Mouse (Mus musculus): ENCODE data around the gene Rexo4. TPM values are rescaled to one million over a fixed set of nuclear protein-coding genes. Genes with fewer than 3 reads are reported as not detected.

The Rexo4 gene
- polyA plus RNA-seq, 1 experiment, result 19.2 TPM

DNA sequence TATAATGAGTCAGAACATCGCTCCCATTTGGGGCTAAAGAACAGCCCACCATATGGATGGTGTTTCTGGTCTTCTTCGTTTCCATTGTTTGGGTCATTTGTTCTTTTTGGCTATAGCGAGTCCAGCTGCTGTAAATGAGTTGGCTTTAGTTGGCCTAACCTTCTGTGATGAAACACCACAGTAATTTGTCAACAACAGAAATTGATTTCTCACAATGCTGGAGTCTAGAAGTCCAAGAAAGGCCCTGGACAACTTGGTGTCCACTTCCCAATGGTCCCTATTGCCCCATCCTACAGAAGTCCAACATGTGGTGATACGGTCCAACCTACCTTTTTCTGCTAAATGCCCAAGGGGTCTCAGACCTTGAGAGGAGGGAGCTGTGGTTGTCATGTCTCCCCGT is 20.5 kb upstream of the Rexo4 start:
- no peak for DNase-seq
- H3K27me3 ChIP-seq (replicated peaks; ENCODE audit: control insufficient read depth, insufficient read depth, low read length), result no peaks in the 10 kb centered on the region

DNA sequence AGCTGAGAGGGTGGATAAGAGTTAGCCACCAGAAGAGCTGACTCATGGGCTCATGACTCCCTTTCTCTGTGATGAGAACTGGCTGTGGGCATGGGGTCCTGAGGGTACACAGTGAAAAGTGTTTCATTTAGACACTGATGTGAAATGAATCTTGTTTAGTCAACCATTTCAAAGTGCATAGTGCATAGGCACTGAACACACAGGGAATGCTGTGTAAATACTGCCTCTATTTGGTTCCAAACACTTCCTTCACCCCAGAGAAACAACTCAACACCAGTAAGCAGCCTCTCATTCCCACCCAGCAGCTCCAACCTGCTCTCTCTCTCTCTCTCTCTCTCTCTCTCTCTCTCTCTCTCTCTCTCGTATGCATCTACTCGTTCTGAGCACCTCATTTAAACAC is 20.0 kb upstream of the Rexo4 start:
- no peak for TF ChIP-seq CTCF (conservative IDR thresholded peaks at IDR 0.05; ENCODE audit: insufficient read depth, insufficient read length, low read depth, low read length)
- Histone ChIP-seq H3K4me3 (ENCODE audit: insufficient read depth, low read depth, low read length) (no peak overlapping the region), H3K4me1 (ENCODE audit: control insufficient read depth, insufficient read depth, low read length) (no peaks in the 10 kb centered on the region), H3K27me3 (replicated peaks; ENCODE audit: control insufficient read depth, insufficient read depth, low read length) (no peaks in the 10 kb centered on the region), H3K27ac (ENCODE audit: insufficient read depth, low read depth, low read length) (no peak overlapping the region), H3K36me3 (ENCODE audit: control insufficient read depth, insufficient read depth, low read length) (no peaks in the 10 kb centered on the region)
- WGBS, result 68% methylated on average over 2 of the region's 2 CpGs
- no peak for DNase-seq

More for the DNA sequence above, 20.5 kb upstream of the Rexo4 start:
- TF ChIP-seq CTCF (conservative IDR thresholded peaks at IDR 0.05; ENCODE audit: insufficient read depth, insufficient read length, low read depth, low read length), result no peak
- no peak for TF ChIP-seq POLR2A (IDR thresholded peaks at IDR 0.05; ENCODE audit: low read depth, low read length)
- no peak overlapping the region for H3K27ac ChIP-seq (ENCODE audit: insufficient read depth, low read depth, low read length)
- H3K4me3 ChIP-seq (ENCODE audit: insufficient read depth, low read depth, low read length), result no peak overlapping the region
- WGBS, result 87% methylated on average over 5 of the region's 5 CpGs
- H3K36me3 ChIP-seq (ENCODE audit: control insufficient read depth, insufficient read depth, low read length), result no peaks in the 10 kb centered on the region
- H3K4me1 ChIP-seq (ENCODE audit: control insufficient read depth, insufficient read depth, low read length), result no peaks in the 10 kb centered on the region

DNA sequence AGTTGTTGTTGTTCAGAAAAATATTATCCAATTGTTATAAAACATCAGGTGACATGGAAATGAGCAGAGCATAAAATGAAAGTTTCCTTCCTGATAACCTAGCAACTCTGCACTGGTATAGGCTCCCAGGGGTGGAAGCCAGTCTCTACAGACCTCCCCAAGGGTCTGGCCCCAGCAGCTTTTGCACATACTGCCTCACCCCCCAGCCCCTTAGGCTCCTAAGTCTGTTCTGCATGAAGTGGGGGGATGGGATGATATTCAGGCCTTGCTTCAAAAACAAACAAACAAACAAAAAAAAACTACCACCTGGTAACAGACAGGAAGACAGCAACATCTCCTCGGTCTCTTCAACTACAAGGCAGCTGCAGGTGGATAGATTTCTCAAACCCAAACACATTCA is 16.2 kb upstream of the Rexo4 start:
- 61% methylated on average over 1 of the region's 1 CpGs for WGBS
- H3K27ac ChIP-seq (ENCODE audit: insufficient read depth, low read depth, low read length), result no peak overlapping the region
- no peak overlapping the region for H3K4me3 ChIP-seq (ENCODE audit: insufficient read depth, low read depth, low read length)
- DNase-seq, result no peak
- H3K27me3 ChIP-seq (replicated peaks; ENCODE audit: control insufficient read depth, insufficient read depth, low read length), result no peaks in the 10 kb centered on the region
- no peak for TF ChIP-seq POLR2A (IDR thresholded peaks at IDR 0.05; ENCODE audit: low read depth, low read length)
- TF ChIP-seq CTCF (conservative IDR thresholded peaks at IDR 0.05; ENCODE audit: insufficient read depth, insufficient read length, low read depth, low read length), result no peak
- H3K36me3 ChIP-seq (ENCODE audit: control insufficient read depth, insufficient read depth, low read length), result no peaks in the 10 kb centered on the region
- H3K4me1 ChIP-seq (ENCODE audit: control insufficient read depth, insufficient read depth, low read length), result no peaks in the 10 kb centered on the region

DNA sequence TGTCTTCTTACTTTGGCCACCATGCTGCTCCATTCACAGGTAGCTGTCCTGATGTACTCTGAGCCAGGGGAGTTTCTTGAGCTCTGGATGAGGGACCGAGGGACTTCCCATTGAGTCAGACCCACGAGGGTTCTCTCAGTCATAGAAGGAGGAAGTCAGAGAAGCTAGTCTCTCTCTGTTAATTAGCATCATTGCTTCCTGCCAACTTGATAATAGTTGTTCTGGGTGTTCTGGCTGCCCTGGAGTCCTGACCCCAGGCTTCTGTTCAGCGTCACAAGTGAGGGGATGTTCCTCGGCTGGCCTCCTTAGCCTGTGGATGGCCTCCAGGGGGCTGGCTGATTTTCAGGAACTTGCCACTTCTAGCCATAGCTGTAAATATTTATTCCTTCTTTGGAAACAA is 9.8 kb upstream of the Rexo4 start:
- no peak for TF ChIP-seq CTCF (conservative IDR thresholded peaks at IDR 0.05; ENCODE audit: insufficient read depth, insufficient read length, low read depth, low read length)
- TF ChIP-seq POLR2A (IDR thresholded peaks at IDR 0.05; ENCODE audit: low read depth, low read length), result no peak
- 36% methylated on average over 4 of the region's 4 CpGs for WGBS
- H3K36me3 ChIP-seq (ENCODE audit: control insufficient read depth, insufficient read depth, low read length), result no peaks in the 10 kb centered on the region
- H3K27ac ChIP-seq (ENCODE audit: insufficient read depth, low read depth, low read length), result no peak overlapping the region
- H3K27me3 ChIP-seq (replicated peaks; ENCODE audit: control insufficient read depth, insufficient read depth, low read length), result no peaks in the 10 kb centered on the region
- H3K4me3 ChIP-seq (ENCODE audit: insufficient read depth, low read depth, low read length), result no peak overlapping the region
- peak; percentile 14 for DNase-seq
- no peaks in the 10 kb centered on the region for H3K4me1 ChIP-seq (ENCODE audit: control insufficient read depth, insufficient read depth, low read length)

GRCm38 (mm10) chr2:26973116-26973515 is 8.9 kb upstream of the Rexo4 start, which contains the start of gene Adamts13:
Adamts13 (plus strand) TSS chr2:26973416.
- H3K27me3 ChIP-seq (replicated peaks; ENCODE audit: control insufficient read depth, insufficient read depth, low read length), result no peaks in the 10 kb centered on the region
- no peaks in the 10 kb centered on the region for H3K36me3 ChIP-seq (ENCODE audit: control insufficient read depth, insufficient read depth, low read length)
- no peak within 1 kb of the TSS for H3K4me3 ChIP-seq (ENCODE audit: insufficient read depth, low read depth, low read length)
- TF ChIP-seq POLR2A (IDR thresholded peaks at IDR 0.05; ENCODE audit: low read depth, low read length), result no peak
- no peak for TF ChIP-seq CTCF (conservative IDR thresholded peaks at IDR 0.05; ENCODE audit: insufficient read depth, insufficient read length, low read depth, low read length)
- no peak for DNase-seq
- 76% methylated on average over 3 of the region's 3 CpGs for WGBS
- no peaks in the 10 kb centered on the region for H3K4me1 ChIP-seq (ENCODE audit: control insufficient read depth, insufficient read depth, low read length)
- H3K27ac ChIP-seq (ENCODE audit: insufficient read depth, low read depth, low read length), result no peak within 1 kb of the TSS

GRCm38 (mm10) chr2:26967262-26967661 is 3.1 kb upstream of the Rexo4 start:
- no peak for DNase-seq
- WGBS, result 81% methylated on average over 2 of the region's 2 CpGs
- Histone ChIP-seq H3K4me1 (ENCODE audit: control insufficient read depth, insufficient read depth, low read length) (peaks cover 8% of the 10 kb centered on the region; the same call in 1 of the 2 replicates), H3K4me3 (ENCODE audit: insufficient read depth, low read depth, low read length) (no peak overlapping the region), H3K36me3 (ENCODE audit: control insufficient read depth, insufficient read depth, low read length) (no peaks in the 10 kb centered on the region), H3K27ac (ENCODE audit: insufficient read depth, low read depth, low read length) (no peak overlapping the region), H3K27me3 (replicated peaks; ENCODE audit: control insufficient read depth, insufficient read depth, low read length) (no peaks in the 10 kb centered on the region)
- TF ChIP-seq POLR2A (IDR thresholded peaks at IDR 0.05; ENCODE audit: low read depth, low read length) (no peak), CTCF (conservative IDR thresholded peaks at IDR 0.05; ENCODE audit: insufficient read depth, insufficient read length, low read depth, low read length) (no peak)

GRCm38 (mm10) chr2:26964724-26965370 is 661 bp upstream of the Rexo4 start:
- no peak for TF ChIP-seq POLR2A (IDR thresholded peaks at IDR 0.05; ENCODE audit: low read depth, low read length)
- no peak for TF ChIP-seq CTCF (conservative IDR thresholded peaks at IDR 0.05; ENCODE audit: insufficient read depth, insufficient read length, low read depth, low read length)
- DNase-seq, result no peak
- Histone ChIP-seq H3K4me3 (ENCODE audit: insufficient read depth, low read depth, low read length) (peak overlapping the region; percentile 82), H3K27ac (ENCODE audit: insufficient read depth, low read depth, low read length) (peak overlapping the region; percentile 99), H3K36me3 (ENCODE audit: control insufficient read depth, insufficient read depth, low read length) (no peaks in the 10 kb centered on the region), H3K27me3 (replicated peaks; ENCODE audit: control insufficient read depth, insufficient read depth, low read length) (no peaks in the 10 kb centered on the region), H3K4me1 (ENCODE audit: control insufficient read depth, insufficient read depth, low read length) (peaks cover 8% of the 10 kb centered on the region; the same call in 1 of the 2 replicates)
- WGBS, result 15% methylated on average over 14 of the region's 14 CpGs
